Mouse (Mus musculus) MEL (cell line): ENCODE measurements around the gene Ptgdr2. TPM values are rescaled to one million over a fixed set of nuclear protein-coding genes. Genes with fewer than 3 reads are reported as not detected.

Source experiments
- DNase-seq: peaks from one replicate; pipeline ENCODE4 v3.0.0; 2011; ENCODE audit warnings: low read depth, low spot score
- H3K27ac ChIP-seq: 2 replicates; pipeline ENCODE4 v1.5.1; 2012; ENCODE audit warnings: low read depth, mild to moderate bottlenecking, control low read depth, low read length, moderate library complexity; ENCODE audit not compliant: control insufficient read depth
- H3K27me3 ChIP-seq, 2 experiments: fragments of 150-350 bp in 1 of 2; sonication (generic) in 1 of 2; 2 replicates each; pipeline ENCODE4 v1.6.1; 2012; ENCODE audit warnings: low read length in 2 of 2, mild to moderate bottlenecking in 2 of 2, improper control_type of control experiment in 1 of 2, moderate library complexity in 1 of 2; ENCODE audit not compliant: insufficient read depth in 2 of 2, control insufficient read depth in 1 of 2
- H3K36me3 ChIP-seq, 2 experiments: 2 replicates each; pipeline ENCODE4 v1.6.1; 2012 to 2014; ENCODE audit warnings: low read length in 2 of 2, improper control_type of control experiment in 1 of 2, inconsistent platforms in 1 of 2, mild to moderate bottlenecking in 1 of 2; ENCODE audit not compliant: insufficient read depth in 2 of 2, control insufficient read depth in 1 of 2
- H3K4me1 ChIP-seq, 2 experiments: fragments of 150-350 bp in 1 of 2; sonication (generic) in 1 of 2; 2 replicates each; pipeline ENCODE4 v1.6.1; 2012; ENCODE audit warnings: low read length in 2 of 2, improper control_type of control experiment in 1 of 2, mild to moderate bottlenecking in 1 of 2; ENCODE audit not compliant: insufficient read depth in 2 of 2, control insufficient read depth in 1 of 2
- H3K4me3 ChIP-seq, 2 experiments: fragments of 150-350 bp in 1 of 2; sonication (generic) in 1 of 2; 2 replicates each; pipeline ENCODE4 v1.5.1; 2012; ENCODE audit warnings: low read depth in 2 of 2, low read length in 2 of 2, mild to moderate bottlenecking in 2 of 2, moderate library complexity in 2 of 2, control low read depth in 1 of 2, improper control_type of control experiment in 1 of 2; ENCODE audit not compliant: control insufficient read depth in 1 of 2, insufficient read depth in 1 of 2
- H3K79me2 ChIP-seq: 2 replicates; pipeline ENCODE4 v1.6.1; 2012; ENCODE audit warnings: mild to moderate bottlenecking, low read length, moderate library complexity; ENCODE audit not compliant: control insufficient read depth, poor library complexity, insufficient read depth
- H3K9ac ChIP-seq: 2 replicates; pipeline ENCODE4 v1.6.1; 2012; ENCODE audit warnings: low read depth, mild to moderate bottlenecking, control low read depth, low read length, moderate library complexity; ENCODE audit not compliant: control insufficient read depth, poor library complexity, severe bottlenecking
- H3K9me3 ChIP-seq: fragments of 150-350 bp; sonication (generic); replicated peaks from 2 replicates; pipeline ENCODE4 v1.6.1; 2012; ENCODE audit warnings: mild to moderate bottlenecking, low read length, improper control_type of control experiment, moderate library complexity; ENCODE audit not compliant: insufficient read depth
- BHLHE40 ChIP-seq: IDR thresholded peaks from 2 replicates; pipeline ENCODE4 v1.6.1; 2012; ENCODE audit warnings: low read depth, mild to moderate bottlenecking, inconsistent platforms, low read length, improper control_type of control experiment, borderline replicate concordance
- CHD1 ChIP-seq: IDR thresholded peaks from 2 replicates; pipeline ENCODE4 v1.6.1; 2012; ENCODE audit warnings: low read depth, mild to moderate bottlenecking, inconsistent platforms, low read length, improper control_type of control experiment
- CHD2 ChIP-seq: IDR thresholded peaks from 2 replicates; pipeline ENCODE4 v1.6.1; 2011; ENCODE audit warnings: low read length, improper control_type of control experiment
- CTCF ChIP-seq, 3 experiments: IDR thresholded peaks in 2 of 3; conservative IDR thresholded peaks in 1 of 3; 2 replicates each; pipeline ENCODE4 v1.5.1; 2011 to 2012; ENCODE audit warnings: low read length in 3 of 3, low read depth in 2 of 3, mild to moderate bottlenecking in 2 of 3, improper control_type of control experiment in 1 of 3, inconsistent platforms in 1 of 3, mixed read lengths in 1 of 3, moderate library complexity in 1 of 3; ENCODE audit not compliant: control insufficient read depth in 1 of 3, insufficient read depth in 1 of 3, poor library complexity in 1 of 3, severe bottlenecking in 1 of 3
- E2F4 ChIP-seq: IDR thresholded peaks from 2 replicates; pipeline ENCODE4 v1.6.1; 2011; ENCODE audit warnings: low read depth, low read length, improper control_type of control experiment, borderline replicate concordance
- ELF1 ChIP-seq: IDR thresholded peaks from 2 replicates; pipeline ENCODE4 v1.6.1; 2014; ENCODE audit warnings: low read depth, mild to moderate bottlenecking, inconsistent platforms, low read length, improper control_type of control experiment, moderate library complexity
- ETS1 ChIP-seq: IDR thresholded peaks from 2 replicates; pipeline ENCODE4 v1.6.1; 2012; ENCODE audit warnings: low read depth, mild to moderate bottlenecking, inconsistent platforms, low read length, improper control_type of control experiment, moderate library complexity
- GABPA ChIP-seq: IDR thresholded peaks from 2 replicates; pipeline ENCODE4 v1.6.1; 2012; ENCODE audit warnings: low read depth, mild to moderate bottlenecking, inconsistent platforms, low read length, improper control_type of control experiment, moderate library complexity
- GATA1 ChIP-seq: IDR thresholded peaks from 2 replicates; pipeline ENCODE4 v1.6.1; 2011; ENCODE audit warnings: low read depth, low read length, improper control_type of control experiment
- HCFC1 ChIP-seq: IDR thresholded peaks from 2 replicates; pipeline ENCODE4 v1.6.1; 2012; ENCODE audit warnings: low read depth, mild to moderate bottlenecking, inconsistent platforms, low read length, improper control_type of control experiment, moderate library complexity
- JUND ChIP-seq: IDR thresholded peaks from 2 replicates; pipeline ENCODE4 v1.6.1; 2011; ENCODE audit warnings: low read depth, mild to moderate bottlenecking, improper control_type of control experiment, low read length
- KAT2A ChIP-seq: conservative IDR thresholded peaks from 2 replicates; pipeline ENCODE4 v1.6.1; 2012; ENCODE audit warnings: low read depth, low read length, improper control_type of control experiment, inconsistent platforms
- MAFK ChIP-seq: IDR thresholded peaks from 2 replicates; pipeline ENCODE4 v1.6.1; 2011; ENCODE audit warnings: low read depth, mild to moderate bottlenecking, low read length, improper control_type of control experiment, borderline replicate concordance
- MAX ChIP-seq: IDR thresholded peaks from 2 replicates; pipeline ENCODE4 v1.6.1; 2011; ENCODE audit warnings: low read length, improper control_type of control experiment
- MEF2A ChIP-seq: IDR thresholded peaks from 2 replicates; pipeline ENCODE4 v1.6.1; 2014; ENCODE audit warnings: low read depth, mild to moderate bottlenecking, inconsistent platforms, low read length, improper control_type of control experiment; ENCODE audit not compliant: poor library complexity, insufficient replicate concordance, severe bottlenecking; ENCODE audit errors: extremely low read depth
- MXI1 ChIP-seq: IDR thresholded peaks from 2 replicates; pipeline ENCODE4 v1.6.1; 2011; ENCODE audit warnings: mild to moderate bottlenecking, low read depth, low read length, improper control_type of control experiment
- MYB ChIP-seq: IDR thresholded peaks from 2 replicates; pipeline ENCODE4 v1.6.1; 2011; ENCODE audit warnings: mild to moderate bottlenecking, low read depth, low read length, improper control_type of control experiment
- MYC ChIP-seq: IDR thresholded peaks from 2 replicates; pipeline ENCODE4 v1.6.1; 2011; ENCODE audit warnings: low read depth, mild to moderate bottlenecking, low read length, improper control_type of control experiment, moderate library complexity
- NELFE ChIP-seq: IDR thresholded peaks from 2 replicates; pipeline ENCODE4 v1.6.1; 2011; ENCODE audit warnings: low read depth, low read length, improper control_type of control experiment
- NRF1 ChIP-seq: IDR thresholded peaks from 2 replicates; pipeline ENCODE4 v1.6.1; 2014; ENCODE audit warnings: low read depth, mild to moderate bottlenecking, inconsistent platforms, low read length, improper control_type of control experiment, moderate library complexity; ENCODE audit not compliant: poor library complexity, insufficient read depth, severe bottlenecking
- POLR2A ChIP-seq, 2 experiments: IDR thresholded peaks; 2 replicates each; pipeline ENCODE4 v1.6.1; 2011 to 2012; ENCODE audit warnings: low read length in 2 of 2, mild to moderate bottlenecking in 2 of 2, control low read depth in 1 of 2, improper control_type of control experiment in 1 of 2, low read depth in 1 of 2, moderate library complexity in 1 of 2; ENCODE audit not compliant: control insufficient read depth in 1 of 2, insufficient read depth in 1 of 2, poor library complexity in 1 of 2
- POLR2AphosphoS2 ChIP-seq: IDR thresholded peaks from 2 replicates; pipeline ENCODE4 v1.6.1; 2011; ENCODE audit warnings: low read length, improper control_type of control experiment
- POLR2AphosphoS5 ChIP-seq: IDR thresholded peaks from 2 replicates; pipeline ENCODE4 v1.6.1; 2012; ENCODE audit warnings: low read depth, borderline replicate concordance, mild to moderate bottlenecking, inconsistent platforms, low read length, moderate library complexity, mixed read lengths
- RAD21 ChIP-seq: IDR thresholded peaks from 2 replicates; pipeline ENCODE4 v1.6.1; 2011; ENCODE audit warnings: mild to moderate bottlenecking, low read depth, low read length, improper control_type of control experiment
- RCOR1 ChIP-seq: IDR thresholded peaks from 2 replicates; pipeline ENCODE4 v1.6.1; 2012; ENCODE audit warnings: low read depth, mild to moderate bottlenecking, inconsistent platforms, low read length, improper control_type of control experiment
- SIN3A ChIP-seq: IDR thresholded peaks from 2 replicates; pipeline ENCODE4 v1.6.1; 2012; ENCODE audit warnings: low read length, improper control_type of control experiment, inconsistent platforms
- SMC3 ChIP-seq: IDR thresholded peaks from 2 replicates; pipeline ENCODE4 v1.6.1; 2011; ENCODE audit warnings: low read depth, low read length, improper control_type of control experiment
- TAL1 ChIP-seq: IDR thresholded peaks from 2 replicates; pipeline ENCODE4 v1.6.1; 2012; ENCODE audit warnings: mild to moderate bottlenecking, inconsistent platforms, low read length, moderate library complexity, mixed read lengths
- TBP ChIP-seq: IDR thresholded peaks from 2 replicates; pipeline ENCODE4 v1.8.0; 2011; ENCODE audit warnings: low read depth, low read length, improper control_type of control experiment
- TCF12 ChIP-seq: IDR thresholded peaks from 2 replicates; pipeline ENCODE4 v1.6.1; 2014; ENCODE audit warnings: low read depth, mild to moderate bottlenecking, inconsistent platforms, low read length, improper control_type of control experiment, moderate library complexity
- UBTF ChIP-seq: IDR thresholded peaks from 2 replicates; pipeline ENCODE4 v1.6.1; 2012; ENCODE audit warnings: low read depth, mild to moderate bottlenecking, inconsistent platforms, low read length, improper control_type of control experiment, moderate library complexity, borderline replicate concordance; ENCODE audit not compliant: insufficient read depth
- USF1 ChIP-seq: IDR thresholded peaks from 2 replicates; pipeline ENCODE4 v1.6.1; 2014; ENCODE audit warnings: low read depth, mild to moderate bottlenecking, inconsistent platforms, low read length, improper control_type of control experiment, moderate library complexity
- USF2 ChIP-seq, 2 experiments: IDR thresholded peaks; 2 replicates each; pipeline ENCODE4 v1.6.1; 2011 to 2012; ENCODE audit warnings: improper control_type of control experiment in 2 of 2, low read length in 2 of 2, borderline replicate concordance in 1 of 2, inconsistent platforms in 1 of 2, low read depth in 1 of 2, mild to moderate bottlenecking in 1 of 2; ENCODE audit not compliant: insufficient read depth in 1 of 2
- ZC3H11A ChIP-seq: IDR thresholded peaks from 2 replicates; pipeline ENCODE4 v1.6.1; 2012; ENCODE audit warnings: low read depth, mild to moderate bottlenecking, inconsistent platforms, low read length, improper control_type of control experiment
- ZKSCAN1 ChIP-seq: IDR thresholded peaks from 2 replicates; pipeline ENCODE4 v1.6.1; 2012; ENCODE audit warnings: low read depth, mild to moderate bottlenecking, inconsistent platforms, low read length, improper control_type of control experiment, moderate library complexity
- ZMIZ1 ChIP-seq: IDR thresholded peaks from 2 replicates; pipeline ENCODE4 v1.6.1; 2012; ENCODE audit warnings: low read depth, mild to moderate bottlenecking, inconsistent platforms, low read length, improper control_type of control experiment, moderate library complexity
- ZNF384 ChIP-seq: IDR thresholded peaks from 2 replicates; pipeline ENCODE4 v1.6.1; 2012; ENCODE audit warnings: low read depth, mild to moderate bottlenecking, inconsistent platforms, low read length, improper control_type of control experiment
- polyA plus RNA-seq, 2 experiments: library from polyadenylated mRNA; stranded (reverse) in 1 of 2; unstranded in 1 of 2; fragments of >175 nt in 1 of 2; fragments of >200 nt in 1 of 2; gene quantifications; 2 replicates each; pipeline versions ENCODE4 v1.2.1 to v1.2.4; 2012; ENCODE audit warnings: low replicate concordance in 2 of 2, low read depth in 1 of 2; ENCODE audit not compliant: insufficient read length in 2 of 2, insufficient read depth in 1 of 2, missing spikeins in 1 of 2
- total RNA-seq: library from RNA; depleted of rRNA; stranded (reverse); fragments of 300-350 nt; gene quantifications from 2 replicates; pipeline ENCODE4 v1.2.3, GENCODE M21; 2012

Gene Ptgdr2
- total and polyA plus RNA-seq, 3 experiments, result 0.31 to 0.46 TPM; not detected in 1

DNA sequence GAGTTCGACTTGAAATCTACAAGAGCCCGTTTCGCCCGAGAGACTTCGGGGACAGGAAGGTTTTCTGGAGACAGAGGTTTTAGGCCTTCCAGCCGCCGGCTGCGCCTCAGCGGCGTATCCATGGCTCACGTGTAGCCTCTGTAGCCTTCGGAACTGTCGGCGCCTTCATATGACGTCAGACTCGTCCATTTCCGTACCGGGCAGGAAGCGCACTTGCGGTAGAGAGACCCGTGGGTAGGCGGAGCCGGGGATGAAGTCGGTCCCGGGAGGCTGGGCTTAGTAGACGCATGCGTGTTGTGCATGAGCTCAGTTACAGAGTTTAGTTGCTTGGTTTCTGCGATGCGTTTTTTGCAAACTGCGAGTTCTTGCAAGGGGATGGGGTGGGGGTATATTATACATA lies 12.2 kb downstream of the Ptgdr2 start, which contains the start of gene Ccdc86:
Ccdc86 (minus strand) TSS at position 155 of the 400 bp plus-strand sequence.
- peak; percentile 99 for DNase-seq
- Histone ChIP-seq H3K27ac (peak within 1 kb of the TSS; percentile 85), H3K79me2 (peaks cover 34% of the 10 kb centered on the region), H3K4me1 (peaks cover 0 to 13% of the 10 kb centered on the region in 2 experiments; a peak in 2 of 4 replicates), H3K4me3 (peak within 1 kb of the TSS; percentile 84 to 95)
- TF ChIP-seq ZC3H11A (no peak), MAX (peak; percentile 98), UBTF (no peak), POLR2AphosphoS5 (no peak), NELFE (peak; percentile 94), TAL1 (no peak), ZKSCAN1 (no peak), MXI1 (peak; percentile 100), CTCF (IDR thresholded peaks at IDR 0.05 in 2 of 3, conservative IDR thresholded peaks at IDR 0.05 in 1 of 3; ENCODE audit: control insufficient read depth in 1 of 3, insufficient read depth in 1 of 3, low read depth in 2 of 3, low read length in 3 of 3, poor library complexity in 1 of 3, severe bottlenecking in 1 of 3) (no peak), GATA1 (no peak), TBP (peak; percentile 75), MAFK (no peak), ELF1 (peak; percentile 92), NRF1 (peak; percentile 77), RAD21 (no peak), ZMIZ1 (peak; percentile 52; the same call in 1 of the 2 replicates), POLR2A (IDR thresholded peaks at IDR 0.05; ENCODE audit: control insufficient read depth in 1 of 2, insufficient read depth in 1 of 2, low read depth in 1 of 2, low read length in 2 of 2, poor library complexity in 1 of 2) (peak; percentile 59 to 91; a peak in 3 of 4 replicates), KAT2A (peak; percentile 76), POLR2AphosphoS2 (peak; percentile 57; the same call in 1 of the 2 replicates), JUND (no peak), BHLHE40 (peak; percentile 89; the same call in 1 of the 2 replicates), HCFC1 (peak; percentile 94), RCOR1 (no peak), TCF12 (peak; percentile 41), CHD1 (no peak), ETS1 (peak; percentile 27; the same call in 1 of the 2 replicates), E2F4 (no peak), MYC (peak; percentile 99), SIN3A (peak; percentile 100), SMC3 (no peak), USF1 (peak; percentile 76), GABPA (no peak), MYB (no peak), MEF2A (no peak), ZNF384 (peak; percentile 35), CHD2 (no peak), USF2 (IDR thresholded peaks at IDR 0.05; ENCODE audit: borderline replicate concordance in 1 of 2, insufficient read depth in 1 of 2, low read depth in 1 of 2, low read length in 2 of 2) (no peak)
- TF ChIP-seq, all 39 proteins: peak for 18
- Histone ChIP-seq H3K27me3 (peaks cover 3% of the 10 kb centered on the region in 2 experiments; a peak in 2 of 4 replicates), H3K36me3 (peaks cover 1 to 18% of the 10 kb centered on the region in 2 experiments; a peak in 2 of 4 replicates), H3K9me3 (no peaks in the 10 kb centered on the region), H3K9ac (peak within 1 kb of the TSS; percentile 83)
